ENCODE assay signal across 8 mouse cellular contexts in the genomic region with DNA sequence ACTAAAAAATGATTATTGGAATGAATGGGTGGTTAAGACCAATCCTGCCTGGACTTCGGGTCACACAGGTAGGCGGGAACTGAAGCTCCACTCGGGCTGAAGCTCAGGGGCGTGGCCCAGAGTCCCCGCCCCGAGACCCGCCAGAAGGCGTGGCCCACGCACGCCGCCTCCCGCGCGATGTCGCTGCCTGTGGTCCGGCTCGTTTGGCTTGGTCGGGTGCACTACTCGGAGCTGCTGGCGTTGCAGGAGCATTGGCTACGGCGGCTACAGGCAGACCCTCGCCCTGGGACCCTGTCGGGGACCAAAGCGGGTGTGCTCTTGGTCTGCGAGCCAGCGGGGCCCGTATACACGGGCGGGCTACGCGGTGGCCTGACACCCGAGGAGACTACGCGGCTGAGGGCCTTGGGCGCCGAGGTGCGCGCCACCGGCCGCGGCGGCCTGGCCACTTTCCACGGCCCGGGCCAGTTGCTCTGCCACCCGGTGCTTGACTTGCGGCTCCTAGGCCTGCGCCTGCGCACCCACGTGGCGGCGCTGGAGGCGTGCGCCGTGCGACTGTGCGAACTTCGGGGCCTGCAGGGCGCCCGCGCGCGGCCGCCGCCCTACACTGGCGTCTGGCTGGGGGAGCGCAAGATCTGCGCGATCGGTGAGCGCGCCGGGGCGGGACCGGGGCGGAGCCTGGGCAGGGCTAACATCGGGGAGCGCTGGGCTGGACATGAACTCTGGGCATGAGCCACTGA. TPM values are rescaled to one million over a fixed set of nuclear protein-coding genes. Genes with fewer than 3 reads are reported as not detected.
A peak's percentile ranks its signal among the peaks of the same experiment; 100 is the strongest.
DNase-seq lines count a peak whose midpoint lies in the region; ATAC-seq and TF ChIP-seq lines count a peak whose summit lies in the region.

Gene Lipt2 (plus strand): TSS at position 173 of the 737 bp plus-strand sequence.

- H3K27ac ChIP-seq in bone marrow, adult 2 months (ENCODE audit: control insufficient read depth, insufficient read depth, low read depth, low read length, poor library complexity): peak within 1 kb of the TSS; percentile 84
- H3K27ac ChIP-seq in embryonic facial prominence, embryonic 15.5 days (replicated peaks): peak within 1 kb of the TSS; percentile 98
- H3K27ac ChIP-seq in kidney, embryonic 14.5 days (ENCODE audit: low read depth, low read length): peak within 1 kb of the TSS; percentile 97
- H3K27ac ChIP-seq in limb, embryonic 15.5 days: peak within 1 kb of the TSS; percentile 99

- peaks cover 2% of the 10 kb centered on the region; the same call in 1 of the 2 replicates for H3K4me1 ChIP-seq in bone marrow, adult 2 months (ENCODE audit: control insufficient read depth, insufficient read depth, low read length)
- H3K4me1 ChIP-seq in embryonic facial prominence, embryonic 15.5 days: peaks cover 9% of the 10 kb centered on the region; the same call in 1 of the 2 replicates
- no peaks in the 10 kb centered on the region; the same call in 1 of the 2 replicates for H3K4me1 ChIP-seq in kidney, embryonic 14.5 days (ENCODE audit: control insufficient read depth, insufficient read depth, low read length)
- peaks cover 5% of the 10 kb centered on the region for H3K4me1 ChIP-seq in limb, embryonic 15.5 days

- DNase-seq in 416B (ENCODE audit: low read depth): peak; percentile 92
- DNase-seq in heart, adult 9 months (ENCODE audit: low spot score in 2 of 2): peak; percentile 95 to 97
- peak; percentile 59 to 78 for DNase-seq in monocyte, adult 2 months (ENCODE audit: low read depth in 1 of 2, low spot score in 2 of 2)
- DNase-seq in spleen, postnatal 36 days (ENCODE audit: low spot score in 2 of 2): peak; percentile 90

- H3K4me3 ChIP-seq in bone marrow, adult 2 months (replicated peaks; ENCODE audit: control insufficient read depth, low read depth, low read length): peak within 1 kb of the TSS; percentile 77
- peak within 1 kb of the TSS; percentile 93 for H3K4me3 ChIP-seq in embryonic facial prominence, embryonic 15.5 days (replicated peaks)
- peak within 1 kb of the TSS; percentile 62 for H3K4me3 ChIP-seq in kidney, embryonic 14.5 days (ENCODE audit: low read length)
- peak within 1 kb of the TSS; percentile 95 for H3K4me3 ChIP-seq in limb, embryonic 15.5 days

- H3K9me3 ChIP-seq in embryonic facial prominence, embryonic 15.5 days (replicated peaks): no peaks in the 10 kb centered on the region
- no peaks in the 10 kb centered on the region for H3K9me3 ChIP-seq in kidney, embryonic 14.5 days (ENCODE audit: control insufficient read depth, low read length)
- H3K9me3 ChIP-seq in limb, embryonic 15.5 days: no peaks in the 10 kb centered on the region

- TF ChIP-seq POLR2A in bone marrow, adult 2 months (IDR thresholded peaks at IDR 0.05; ENCODE audit: borderline replicate concordance, control insufficient read depth, low read depth, low read length): 0 out of 2 replicates have a peak, but pooled peaks have one; percentile 47

- TF ChIP-seq CTCF in bone marrow, adult 2 months (IDR thresholded peaks at IDR 0.05; ENCODE audit: control insufficient read depth, insufficient read depth, low read length): no peak

- peak; percentile 95 for ATAC-seq in embryonic facial prominence, embryonic 15.5 days (ENCODE audit: insufficient number of reproducible peaks, low FRiP score, low TSS enrichment, low read depth)
- peak; percentile 97 for ATAC-seq in kidney, embryonic 14.5 days (ENCODE audit: low FRiP score, low TSS enrichment)
- peak; percentile 92 for ATAC-seq in limb, embryonic 15.5 days (ENCODE audit: insufficient number of reproducible peaks, low FRiP score, low TSS enrichment, low read depth)

- WGBS in bone marrow, adult 2 months: under 1% methylated on average over 76 of the region's 78 CpGs
- under 1% methylated on average over 66 of the region's 78 CpGs for WGBS in embryonic facial prominence, embryonic 15.5 days
- under 1% methylated on average over 77 of the region's 78 CpGs for WGBS in kidney, embryonic 14.5 days
- under 1% methylated on average over 73 of the region's 78 CpGs for WGBS in limb, embryonic 15.5 days

- H3K9ac ChIP-seq in embryonic facial prominence, embryonic 15.5 days: peak within 1 kb of the TSS; percentile 92
- H3K9ac ChIP-seq in kidney, embryonic 14.5 days (ENCODE audit: low read depth, low read length): peak within 1 kb of the TSS; percentile 85
- H3K9ac ChIP-seq in limb, embryonic 15.5 days: peak within 1 kb of the TSS; percentile 86

- H3K4me2 ChIP-seq in embryonic facial prominence, embryonic 15.5 days (replicated peaks): peak within 1 kb of the TSS; percentile 84
- H3K4me2 ChIP-seq in kidney, embryonic 14.5 days (replicated peaks; ENCODE audit: low read depth, low read length): peak within 1 kb of the TSS; percentile 77
- peak within 1 kb of the TSS; percentile 88 for H3K4me2 ChIP-seq in limb, embryonic 15.5 days

- no peaks in the 10 kb centered on the region for H3K27me3 ChIP-seq in embryonic facial prominence, embryonic 15.5 days
- no peaks in the 10 kb centered on the region for H3K27me3 ChIP-seq in kidney, embryonic 14.5 days (ENCODE audit: control insufficient read depth, insufficient read depth, low read length)
- no peaks in the 10 kb centered on the region for H3K27me3 ChIP-seq in limb, embryonic 15.5 days

- H3K36me3 ChIP-seq in embryonic facial prominence, embryonic 15.5 days: no peaks in the 10 kb centered on the region
- no peaks in the 10 kb centered on the region for H3K36me3 ChIP-seq in kidney, embryonic 14.5 days (ENCODE audit: control insufficient read depth, insufficient read depth, low read length)
- H3K36me3 ChIP-seq in limb, embryonic 15.5 days: no peaks in the 10 kb centered on the region

RNA-seq across cellular contexts. Expression of gene Lipt2, which starts in this region (rescaled TPM):
- polyA plus RNA-seq in bone marrow, adult 2 months (2011; ENCODE audit: insufficient read depth, insufficient read length, low replicate concordance, missing spikeins): 1.5 and 3.9 TPM in 2 replicates
- 19.3 and 23.6 TPM in 2 replicates for polyA plus RNA-seq in embryonic facial prominence, embryonic 15.5 days (2015; fragmentation: Nextera tagmentation; extraction: Ambion mirVana)
- 27.0 and 34.2 TPM in 2 replicates for polyA plus RNA-seq in kidney, embryonic 14.5 days (2014; fragmentation: Nextera tagmentation; extraction: Ambion mirVana)
- 20.1 and 20.4 TPM in 2 replicates for polyA plus RNA-seq in limb, embryonic 15.5 days (2015; fragmentation: Nextera tagmentation; extraction: Ambion mirVana)

Comparison
In these comparisons a context has a peak if more than half of its experiments do, and no peak if none do; other contexts are left out.
1. Peak in every context shown above with its lines: DNase-seq, ATAC-seq, H3K4me3 ChIP-seq and H3K27ac ChIP-seq.